Comparison of ENCODE assay signal across 17 mouse cellular contexts in the genomic region with DNA sequence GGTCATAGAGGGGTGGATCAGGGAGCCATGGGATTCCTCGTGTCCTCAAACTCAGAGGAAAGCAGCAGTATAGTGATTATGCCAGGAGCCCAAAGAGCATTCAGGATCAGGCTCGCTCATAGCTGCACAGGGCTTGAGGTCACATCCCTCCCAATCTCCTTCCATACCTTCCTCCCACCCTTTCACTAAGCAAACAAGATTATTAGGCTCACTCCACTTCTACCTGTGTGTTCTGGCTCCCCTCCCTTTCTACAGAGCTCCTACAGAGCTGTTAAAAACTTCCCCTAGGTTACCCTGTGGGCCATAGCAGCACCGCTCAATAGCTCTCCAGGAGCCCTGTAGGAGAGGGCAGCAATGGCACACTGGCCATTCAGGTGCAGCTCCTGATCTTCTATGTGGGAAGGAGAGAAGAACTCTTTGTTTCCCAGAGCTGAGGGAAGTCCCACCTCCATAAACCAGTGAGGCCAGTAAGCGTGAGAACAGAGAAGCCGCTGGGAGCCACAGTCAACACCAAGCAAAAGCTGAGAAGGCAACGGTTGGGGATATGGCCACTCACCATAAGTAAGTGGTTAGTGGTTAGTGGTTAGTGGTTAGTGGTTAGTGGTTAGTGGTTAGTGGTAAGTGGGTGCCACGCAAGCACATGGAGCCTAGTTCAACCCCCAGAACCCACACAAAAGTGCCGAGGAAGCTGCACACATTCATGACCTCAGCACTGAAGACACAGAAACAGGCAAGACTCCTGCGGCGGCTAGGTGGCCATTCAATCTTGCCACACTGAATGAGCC.
DNase-seq lines count a peak whose midpoint lies in the region; ATAC-seq and TF ChIP-seq lines count a peak whose summit lies in the region.
"Had no signal": no experiment of that assay in that cellular context is flagged by ENCODE, and none has a peak within 500 bp of the region (broad histone marks: within the 10 kb centered on the region; RNA-seq: fewer than 3 reads in every experiment).

No protein-coding gene starts in this region.

- no peaks in the 10 kb centered on the region for H3K27me3 ChIP-seq in lung, embryonic 14.5 days (ENCODE audit: insufficient read depth, low read length)
- no peaks in the 10 kb centered on the region for H3K27me3 ChIP-seq in E14TG2a.4 (ENCODE audit: insufficient read depth, low read length)
- no peaks in the 10 kb centered on the region for H3K27me3 ChIP-seq in intestine, embryonic 15.5 days (replicated peaks)
- no peaks in the 10 kb centered on the region for H3K27me3 ChIP-seq in stomach, embryonic 15.5 days (replicated peaks)
- H3K27me3 ChIP-seq: embryonic facial prominence, embryonic 15.5 days; hindbrain, embryonic 13.5 days; kidney, embryonic 15.5 days; liver, embryonic 15.5 days; neural tube, embryonic 15.5 days; Patski had no signal

- H3K27ac ChIP-seq in lung, embryonic 14.5 days (ENCODE audit: low read depth) = no peak overlapping the region
- H3K27ac ChIP-seq in intestine, embryonic 15.5 days = 0 out of 2 replicates have a peak overlapping the region, but pooled peaks have one; percentile 33
- no peak overlapping the region for H3K27ac ChIP-seq in stomach, embryonic 15.5 days
- H3K27ac ChIP-seq: embryonic facial prominence, embryonic 15.5 days; hindbrain, embryonic 13.5 days; kidney, embryonic 15.5 days; left cerebral cortex, adult 2 months; liver, embryonic 15.5 days; neural tube, embryonic 15.5 days had no signal

- no peaks in the 10 kb centered on the region for H3K4me1 ChIP-seq in lung, embryonic 14.5 days (ENCODE audit: insufficient read depth)
- peaks cover 35% of the 10 kb centered on the region for H3K4me1 ChIP-seq in E14TG2a.4 (replicated peaks; ENCODE audit: low read depth, low read length)
- H3K4me1 ChIP-seq in intestine, embryonic 15.5 days (replicated peaks) = peaks cover 5% of the 10 kb centered on the region; the same call in 1 of the 2 replicates
- H3K4me1 ChIP-seq in stomach, embryonic 15.5 days = no peaks in the 10 kb centered on the region
- H3K4me1 ChIP-seq: embryonic facial prominence, embryonic 15.5 days; hindbrain, embryonic 13.5 days; kidney, embryonic 15.5 days; neural tube, embryonic 15.5 days had no signal

- ATAC-seq in lung, embryonic 14.5 days (ENCODE audit: insufficient read depth) = peak; percentile 74; the same call in 1 of the 2 replicates
- ATAC-seq in intestine, embryonic 15.5 days = peak; percentile 55
- peak; percentile 82; the same call in 1 of the 2 replicates for ATAC-seq in stomach, embryonic 15.5 days (ENCODE audit: insufficient read depth, low FRiP score, low read depth)
- ATAC-seq: Patski had no signal

- H3K9ac ChIP-seq in lung, embryonic 14.5 days = no peak overlapping the region
- no peak overlapping the region for H3K9ac ChIP-seq in intestine, embryonic 15.5 days
- H3K9ac ChIP-seq in stomach, embryonic 15.5 days = no peak overlapping the region
- H3K9ac ChIP-seq: embryonic facial prominence, embryonic 15.5 days; hindbrain, embryonic 13.5 days; kidney, embryonic 15.5 days; liver, embryonic 15.5 days; neural tube, embryonic 15.5 days had no signal

- no peaks in the 10 kb centered on the region for H3K36me3 ChIP-seq in lung, embryonic 14.5 days (ENCODE audit: insufficient read depth)
- H3K36me3 ChIP-seq in E14TG2a.4 (ENCODE audit: insufficient read depth, low read length) = no peaks in the 10 kb centered on the region; the same call in 1 of the 2 replicates
- no peaks in the 10 kb centered on the region for H3K36me3 ChIP-seq in intestine, embryonic 15.5 days
- H3K36me3 ChIP-seq in stomach, embryonic 15.5 days = no peaks in the 10 kb centered on the region
- H3K36me3 ChIP-seq: embryonic facial prominence, embryonic 15.5 days; hindbrain, embryonic 13.5 days; kidney, embryonic 15.5 days; liver, embryonic 15.5 days; neural tube, embryonic 15.5 days had no signal

- H3K9me3 ChIP-seq in lung, embryonic 14.5 days (ENCODE audit: low read depth, low read length) = no peaks in the 10 kb centered on the region
- H3K9me3 ChIP-seq in E14TG2a.4 (ENCODE audit: low read length) = peaks cover 4% of the 10 kb centered on the region
- H3K9me3 ChIP-seq in intestine, embryonic 15.5 days = no peaks in the 10 kb centered on the region
- no peaks in the 10 kb centered on the region for H3K9me3 ChIP-seq in stomach, embryonic 15.5 days
- H3K9me3 ChIP-seq: embryonic facial prominence, embryonic 15.5 days; hindbrain, embryonic 13.5 days; kidney, embryonic 15.5 days; liver, embryonic 15.5 days; neural tube, embryonic 15.5 days had no signal

- WGBS in lung, embryonic 14.5 days = 75% methylated on average over 10 of the region's 10 CpGs
- 79% methylated on average over 10 of the region's 10 CpGs for WGBS in intestine, embryonic 15.5 days
- 76% methylated on average over 10 of the region's 10 CpGs for WGBS in stomach, embryonic 15.5 days

- no peak for TF ChIP-seq CTCF in lung, embryonic 14.5 days (IDR thresholded peaks at IDR 0.05; ENCODE audit: low read depth)
- TF ChIP-seq CTCF in E14TG2a.4 (conservative IDR thresholded peaks at IDR 0.05; ENCODE audit: low read length) = no peak

- peak; percentile 13 for DNase-seq in lung, embryonic 14.5 days
- DNase-seq in lung, postnatal 4 days = no peak
- no peak for DNase-seq in spleen, postnatal 14 days (ENCODE audit: low spot score in 2 of 2)
- no peak for DNase-seq in adrenal gland, adult (ENCODE audit: inconsistent age in 2 of 2, low spot score in 1 of 2)
- DNase-seq: cerebellum, adult 11-12 months; gastrocnemius, postnatal 36 days had no signal

- no peak overlapping the region for H3K4me2 ChIP-seq in lung, embryonic 14.5 days
- peak overlapping the region; percentile 12; the same call in 1 of the 2 replicates for H3K4me2 ChIP-seq in intestine, embryonic 15.5 days (replicated peaks)
- no peak overlapping the region for H3K4me2 ChIP-seq in stomach, embryonic 15.5 days
- H3K4me2 ChIP-seq: embryonic facial prominence, embryonic 15.5 days; hindbrain, embryonic 13.5 days; kidney, embryonic 15.5 days; liver, embryonic 15.5 days; midbrain, embryonic 11.5 days; neural tube, embryonic 15.5 days had no signal

- H3K4me3 ChIP-seq in lung, embryonic 14.5 days (ENCODE audit: low read depth, low read length) = no peak overlapping the region
- peak overlapping the region; percentile 33; the same call in 1 of the 2 replicates for H3K4me3 ChIP-seq in E14TG2a.4 (replicated peaks; ENCODE audit: low read length)
- H3K4me3 ChIP-seq in intestine, embryonic 15.5 days (replicated peaks) = no peak overlapping the region
- no peak overlapping the region for H3K4me3 ChIP-seq in stomach, embryonic 15.5 days (replicated peaks)
- H3K4me3 ChIP-seq: embryonic facial prominence, embryonic 15.5 days; hindbrain, embryonic 13.5 days; kidney, embryonic 15.5 days; left cerebral cortex, adult 2 months; liver, embryonic 15.5 days; neural tube, embryonic 15.5 days had no signal
